Mouse (Mus musculus) kidney, postnatal 0 days (tissue): ENCODE data around the gene Tmem169. TPM values are rescaled to one million over a fixed set of nuclear protein-coding genes. Genes with fewer than 3 reads are reported as not detected.
A peak's percentile ranks its signal among the peaks of the same experiment; 100 is the strongest.

Source experiments
- ATAC-seq: fragments of 200-750 bp; cut with Nextera tagmentation; replicated peaks from 2 replicates; pipeline ENCODE4 v1.8.0; 2017; ENCODE audit warnings: low read depth, moderate number of reproducible peaks, moderate TSS enrichment, moderate library complexity; ENCODE audit not compliant: low FRiP score
- DNase-seq: peaks from one replicate; pipeline ENCODE4 v3.0.0-alpha.2; 2016; ENCODE audit warnings: low spot score
- H3K27ac ChIP-seq: fragments of 300-500 bp; sonication (generic); 2 replicates; pipeline ENCODE4 v1.5.1; 2014; ENCODE audit warnings: mild to moderate bottlenecking
- H3K27me3 ChIP-seq: fragments of 300-500 bp; sonication (generic); 2 replicates; pipeline ENCODE4 v1.6.1; 2014; ENCODE audit warnings: low read length, mixed read lengths; ENCODE audit not compliant: insufficient read depth
- H3K36me3 ChIP-seq: fragments of 300-500 bp; sonication (generic); 2 replicates; pipeline ENCODE4 v1.6.1; 2014; ENCODE audit warnings: low read length, mixed read lengths; ENCODE audit not compliant: insufficient read depth
- H3K4me1 ChIP-seq: fragments of 300-500 bp; sonication (generic); replicated peaks from 2 replicates; pipeline ENCODE4 v1.6.1; 2014; ENCODE audit warnings: antibody characterized with exemption, low read length, mixed read lengths; ENCODE audit not compliant: insufficient read depth
- H3K4me2 ChIP-seq: fragments of 300-500 bp; sonication (generic); 2 replicates; pipeline ENCODE4 v1.6.1; 2014; ENCODE audit warnings: mild to moderate bottlenecking, low read length, moderate library complexity, mixed read lengths
- H3K4me3 ChIP-seq: fragments of 300-500 bp; sonication (generic); replicated peaks from 2 replicates; pipeline ENCODE4 v1.5.1; 2014; ENCODE audit warnings: low read depth, low read length
- H3K9ac ChIP-seq: fragments of 300-500 bp; sonication (generic); 2 replicates; pipeline ENCODE4 v1.6.1; 2014; ENCODE audit warnings: low read depth, low read length
- H3K9me3 ChIP-seq: fragments of 300-500 bp; sonication (generic); replicated peaks from 2 replicates; pipeline ENCODE4 v1.6.1; 2016; ENCODE audit warnings: low read length, inconsistent platforms, mixed read lengths
- CTCF ChIP-seq: IDR thresholded peaks from 2 replicates; pipeline ENCODE4 v1.5.1; 2016; ENCODE audit warnings: antibody characterized with exemption, low read depth, mild to moderate bottlenecking, moderate library complexity
- WGBS: fragments of 180-500 bp; shearing (Covaris S2); extraction: QIAGEN DNeasy Blood & Tissue Kit; methylation state at CpG from one replicate; pipeline ENCODE4 v1.1.7; 2014; 5-methylcytosine and 5-hydroxymethylcytosine counted together
- polyA plus RNA-seq: library from polyadenylated mRNA; unstranded; fragments of >200 nt; fragmentation: Nextera tagmentation; extraction: Ambion mirVana; gene quantifications from 2 replicates; pipeline ENCODE4 v1.2.1, GENCODE M21; 2015

Gene Tmem169
- polyA plus RNA-seq, 1 experiment from 2014 or later, result 4.8 TPM

DNA sequence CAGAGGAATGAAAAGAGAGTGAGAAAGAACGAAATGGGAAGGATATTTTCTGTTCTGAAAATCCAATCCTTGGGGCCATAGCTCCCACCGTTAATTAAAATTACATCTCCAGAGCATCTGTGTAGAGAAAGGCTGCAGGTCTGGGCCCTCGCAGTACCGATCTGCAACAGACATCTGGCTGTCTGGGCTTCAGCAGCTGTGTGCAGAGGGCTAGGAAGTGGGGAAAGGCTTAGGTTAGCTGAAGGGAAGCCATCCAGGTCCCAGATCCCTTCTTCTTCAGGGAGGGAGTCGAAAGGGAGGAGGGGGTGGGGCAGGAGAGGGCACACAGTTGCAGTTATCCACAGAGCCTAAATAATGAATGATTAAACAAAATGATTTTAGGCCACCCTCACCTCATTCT is 370 bp downstream of the Tmem169 start:
- peak overlapping the region; percentile 88 for H3K4me2 ChIP-seq
- no peaks in the 10 kb centered on the region for H3K4me1 ChIP-seq
- ATAC-seq (no peak), DNase-seq (no peak)
- H3K27me3 ChIP-seq, result no peaks in the 10 kb centered on the region
- H3K27ac ChIP-seq, result no peak overlapping the region
- TF ChIP-seq CTCF, result no peak
- peak overlapping the region; percentile 8; the same call in 1 of the 2 replicates for H3K4me3 ChIP-seq
- H3K9ac ChIP-seq, result no peak overlapping the region
- H3K9me3 ChIP-seq, result no peaks in the 10 kb centered on the region
- WGBS, result 6% methylated on average over 5 of the region's 5 CpGs
- H3K36me3 ChIP-seq, result no peaks in the 10 kb centered on the region

DNA sequence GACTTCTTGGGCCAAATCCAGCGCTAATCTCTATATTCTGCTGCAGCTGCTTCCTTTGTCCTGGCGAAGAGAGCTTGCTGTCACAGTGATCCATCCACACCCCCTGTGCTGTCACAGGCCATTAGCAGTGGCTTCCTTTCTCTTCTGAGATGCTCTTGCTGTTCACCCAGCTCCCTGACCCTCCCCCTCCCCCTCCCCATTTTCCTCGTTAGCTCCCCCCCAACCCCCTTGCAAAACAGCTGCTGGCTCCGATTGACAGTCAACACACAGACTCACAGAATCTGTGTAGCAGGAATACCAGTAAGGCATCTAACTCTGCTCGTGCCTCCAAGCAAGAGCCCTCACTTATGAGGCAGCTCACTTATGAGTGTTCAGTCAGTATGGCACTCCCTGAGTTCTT is 2.7 kb downstream of the Tmem169 start:
- TF ChIP-seq CTCF, result no peak
- H3K36me3 ChIP-seq, result no peaks in the 10 kb centered on the region
- H3K4me1 ChIP-seq, result no peaks in the 10 kb centered on the region
- no peaks in the 10 kb centered on the region for H3K27me3 ChIP-seq
- WGBS, result 29% methylated on average over 5 of the region's 5 CpGs
- H3K27ac ChIP-seq, result no peak overlapping the region; the same call in 1 of the 2 replicates
- DNase-seq (peak; percentile 29), ATAC-seq (no peak)
- H3K4me3 ChIP-seq, result no peak overlapping the region
- no peaks in the 10 kb centered on the region for H3K9me3 ChIP-seq
- H3K4me2 ChIP-seq, result no peak overlapping the region
- H3K9ac ChIP-seq, result no peak overlapping the region

DNA sequence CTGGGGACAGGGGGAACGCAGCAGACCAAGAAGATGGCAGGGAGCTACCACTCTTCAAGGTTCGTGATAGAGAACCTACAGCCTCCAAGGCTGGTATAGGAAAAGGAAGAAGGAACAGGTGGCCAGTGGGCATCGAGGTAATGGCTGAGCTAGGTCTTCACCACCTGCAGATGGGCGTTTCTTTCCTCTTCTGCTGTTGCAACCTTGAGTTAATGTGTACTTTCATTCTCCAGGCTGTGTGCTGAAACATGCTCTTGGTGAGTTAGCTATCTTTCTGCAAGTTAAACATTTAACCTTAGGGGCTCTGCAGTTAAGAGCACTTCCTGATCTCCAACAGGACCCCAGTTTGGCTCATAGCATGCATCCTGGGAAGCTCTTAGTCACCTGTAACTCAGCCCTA is 3.7 kb downstream of the Tmem169 start:
- peak overlapping the region; percentile 52; the same call in 1 of the 2 replicates for H3K27ac ChIP-seq
- peak; percentile 46 for DNase-seq
- no peak for TF ChIP-seq CTCF
- no peaks in the 10 kb centered on the region for H3K27me3 ChIP-seq
- no peak overlapping the region for H3K9ac ChIP-seq
- no peaks in the 10 kb centered on the region for H3K9me3 ChIP-seq
- no peak overlapping the region for H3K4me3 ChIP-seq
- no peaks in the 10 kb centered on the region for H3K4me1 ChIP-seq
- no peaks in the 10 kb centered on the region for H3K36me3 ChIP-seq
- no peak overlapping the region for H3K4me2 ChIP-seq
- peak; percentile 26 for ATAC-seq
- WGBS, result 66% methylated on average over 4 of the region's 4 CpGs

DNA sequence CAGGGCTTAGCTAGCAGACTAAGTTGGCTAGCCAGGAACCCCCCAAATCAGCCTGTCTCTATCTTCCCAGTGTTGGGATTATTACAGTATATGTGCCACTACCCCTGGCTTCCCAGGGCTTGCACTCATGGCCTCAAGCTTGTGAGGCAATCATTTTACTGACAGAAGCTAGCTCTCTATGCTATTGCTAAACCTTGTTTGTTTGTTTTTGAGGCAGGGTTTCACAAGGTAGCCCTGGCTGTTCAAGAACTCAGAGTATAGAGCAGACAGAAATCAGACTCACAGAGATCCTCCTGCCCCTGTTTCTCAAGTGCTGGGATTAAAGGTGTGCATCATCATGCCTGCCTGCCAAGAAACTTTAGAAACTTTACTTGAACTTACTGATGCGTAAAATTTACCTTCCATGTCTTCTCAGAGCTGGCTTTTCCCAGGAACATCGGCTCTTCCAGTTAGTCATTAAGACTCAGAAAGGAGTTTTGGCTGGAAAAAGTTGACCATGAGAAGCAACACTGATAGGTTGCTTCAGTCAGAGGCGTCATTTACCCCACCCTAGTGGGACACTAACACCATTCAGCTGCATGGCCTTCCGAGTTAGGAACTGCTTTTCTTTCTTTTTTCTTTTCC is 4.5 kb downstream of the Tmem169 start:
- DNase-seq (peak; percentile 12), ATAC-seq (no peak)
- 55% methylated on average over 4 of the region's 4 CpGs for WGBS
- TF ChIP-seq CTCF, result no peak
- no peak overlapping the region for H3K9ac ChIP-seq
- H3K4me1 ChIP-seq, result no peaks in the 10 kb centered on the region
- H3K9me3 ChIP-seq, result no peaks in the 10 kb centered on the region
- H3K27me3 ChIP-seq, result no peaks in the 10 kb centered on the region
- H3K27ac ChIP-seq, result peak overlapping the region; percentile 69; the same call in 1 of the 2 replicates
- H3K4me2 ChIP-seq, result no peak overlapping the region
- no peak overlapping the region for H3K4me3 ChIP-seq
- no peaks in the 10 kb centered on the region for H3K36me3 ChIP-seq

DNA sequence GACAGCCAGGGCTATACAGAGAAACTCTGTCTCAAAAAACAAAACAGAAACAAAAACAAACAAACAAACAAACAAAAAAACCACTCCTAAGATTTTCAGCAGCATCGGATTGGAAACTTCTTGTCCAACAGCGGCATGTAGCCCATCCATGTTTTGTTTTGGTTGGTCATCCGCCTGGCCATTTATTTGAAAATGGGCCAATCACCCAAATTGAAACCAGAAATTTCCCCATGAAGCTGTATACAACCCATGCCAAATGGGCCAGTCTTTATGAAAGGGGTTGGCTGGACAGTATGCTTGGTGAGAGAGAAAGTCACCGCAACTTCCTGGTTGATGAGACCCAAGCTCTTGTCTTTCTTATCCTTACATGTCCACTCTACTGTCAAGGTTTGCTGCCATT is 6.7 kb downstream of the Tmem169 start:
- no peak for ATAC-seq
- H3K4me3 ChIP-seq, result no peak overlapping the region

DNA sequence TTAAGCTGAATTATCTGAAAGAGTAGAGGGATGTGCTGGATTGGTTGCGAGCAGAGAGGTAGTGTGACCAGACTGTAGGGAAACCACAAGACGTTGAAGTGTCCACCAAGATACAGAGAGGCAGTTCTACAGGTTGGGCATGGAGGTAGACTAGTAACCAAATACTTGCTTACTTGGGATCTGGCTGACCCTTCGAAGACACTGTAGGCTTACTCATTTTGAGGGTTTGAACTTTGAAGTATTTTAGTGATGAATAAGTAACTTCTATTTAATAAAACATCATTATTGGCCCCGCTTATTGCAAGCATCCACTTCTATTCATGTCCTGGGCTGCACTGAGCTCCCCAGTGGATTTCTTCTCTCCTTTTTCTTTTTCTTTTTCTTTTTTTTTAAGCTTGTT is 7.3 kb downstream of the Tmem169 start:
- H3K4me3 ChIP-seq, result no peak overlapping the region
- H3K9me3 ChIP-seq, result no peaks in the 10 kb centered on the region
- WGBS, result 88% methylated on average over 4 of the region's 4 CpGs
- no peak for TF ChIP-seq CTCF
- ATAC-seq (no peak), DNase-seq (no peak)
- H3K36me3 ChIP-seq, result no peaks in the 10 kb centered on the region
- no peaks in the 10 kb centered on the region for H3K4me1 ChIP-seq
- no peak overlapping the region for H3K27ac ChIP-seq
- H3K9ac ChIP-seq, result no peak overlapping the region
- no peaks in the 10 kb centered on the region for H3K27me3 ChIP-seq
- no peak overlapping the region for H3K4me2 ChIP-seq

More for the DNA sequence above, 6.7 kb downstream of the Tmem169 start:
- Histone ChIP-seq H3K27ac (no peak overlapping the region), H3K4me1 (no peaks in the 10 kb centered on the region), H3K4me2 (no peak overlapping the region), H3K9ac (no peak overlapping the region), H3K9me3 (no peaks in the 10 kb centered on the region), H3K27me3 (no peaks in the 10 kb centered on the region), H3K36me3 (no peaks in the 10 kb centered on the region)
- no peak for DNase-seq
- no peak for TF ChIP-seq CTCF
- 94% methylated on average over 4 of the region's 4 CpGs for WGBS

DNA sequence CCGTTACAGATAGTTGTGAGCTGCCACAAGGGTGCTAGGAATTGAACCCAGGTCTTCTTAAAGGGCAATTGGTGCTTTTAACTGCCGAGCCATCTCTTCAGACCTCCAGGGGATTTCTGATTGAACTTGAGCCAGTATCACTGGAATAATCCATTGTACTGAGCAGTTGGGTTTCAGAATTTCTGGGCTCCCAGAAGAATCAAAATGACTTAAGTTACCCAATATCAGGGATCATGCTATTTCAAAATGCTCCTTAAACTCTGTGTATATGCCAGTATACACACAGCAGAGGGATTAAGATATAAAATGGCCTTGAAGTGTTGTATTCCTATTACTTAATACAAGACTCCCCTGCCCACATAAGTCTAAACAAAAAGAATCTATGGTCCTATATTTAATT is 7.8 kb downstream of the Tmem169 start:
- no peak for TF ChIP-seq CTCF
- no peak overlapping the region for H3K4me2 ChIP-seq
- no peaks in the 10 kb centered on the region for H3K4me1 ChIP-seq
- H3K27ac ChIP-seq, result no peak overlapping the region
- H3K27me3 ChIP-seq, result no peaks in the 10 kb centered on the region
- H3K36me3 ChIP-seq, result no peaks in the 10 kb centered on the region
- no peak overlapping the region for H3K9ac ChIP-seq
- DNase-seq, result no peak
- no peaks in the 10 kb centered on the region for H3K9me3 ChIP-seq
- WGBS, result 84% methylated on average over 2 of the region's 2 CpGs
- no peak overlapping the region for H3K4me3 ChIP-seq
- ATAC-seq, result no peak
